Mouse (Mus musculus): ENCODE results near the gene Rhbdl3. TPM values are rescaled to one million over a fixed set of nuclear protein-coding genes. Genes with fewer than 3 reads are reported as not detected.
A peak's percentile ranks its signal among the peaks of the same experiment; 100 is the strongest.

The Rhbdl3 gene
- total RNA-seq, 2 experiments from 2014 or later = 28.0 to 28.9 TPM

- no peak for DNase-seq (ENCODE audit: low spot score in 2 of 2)
These were observed 82.9 kb downstream of the Rhbdl3 start for GRCm38 (mm10) chr11:80383626-80384046.

DNA sequence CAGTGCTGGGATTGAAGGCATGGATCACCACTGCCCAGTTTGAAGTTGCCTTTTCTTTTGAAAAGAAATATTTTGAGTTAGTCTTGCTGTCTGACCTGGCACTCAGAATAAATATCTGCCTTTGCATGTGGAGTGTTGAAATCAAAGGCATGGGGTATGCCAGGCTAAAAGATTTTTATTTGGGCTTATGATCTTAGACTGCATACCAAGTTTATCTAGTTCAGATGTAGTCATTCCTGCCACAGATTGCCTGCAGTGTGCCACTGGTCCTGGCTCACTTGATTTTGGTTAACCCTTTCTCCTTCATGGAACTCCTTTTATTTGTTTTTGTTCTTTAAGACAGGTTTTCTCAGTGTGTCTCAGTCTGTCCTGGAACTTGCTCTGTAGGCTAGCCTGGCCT lies 83.7 kb downstream of the Rhbdl3 start:
- no peak for DNase-seq (ENCODE audit: low spot score in 2 of 2)

DNA sequence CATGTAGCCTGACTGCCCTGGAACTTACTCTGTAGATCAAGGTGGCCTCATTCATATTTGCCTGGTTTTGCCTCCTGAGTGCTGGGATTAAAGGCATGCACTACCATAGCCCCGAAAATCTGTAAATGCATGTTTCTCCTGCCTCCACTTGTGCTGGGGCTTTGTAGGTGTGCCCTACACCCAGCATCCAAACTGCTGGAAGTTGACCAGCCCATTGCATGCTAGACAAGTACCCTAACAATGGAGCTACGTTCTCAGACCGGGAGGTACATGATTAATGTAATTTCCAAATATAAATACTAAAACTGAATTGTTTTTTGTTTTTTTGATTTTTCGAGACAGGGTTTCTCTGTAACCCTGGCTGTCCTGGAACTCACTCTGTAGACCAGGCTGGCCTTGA lies 84.3 kb downstream of the Rhbdl3 start:
- DNase-seq (ENCODE audit: low spot score in 2 of 2) = no peak

DNA sequence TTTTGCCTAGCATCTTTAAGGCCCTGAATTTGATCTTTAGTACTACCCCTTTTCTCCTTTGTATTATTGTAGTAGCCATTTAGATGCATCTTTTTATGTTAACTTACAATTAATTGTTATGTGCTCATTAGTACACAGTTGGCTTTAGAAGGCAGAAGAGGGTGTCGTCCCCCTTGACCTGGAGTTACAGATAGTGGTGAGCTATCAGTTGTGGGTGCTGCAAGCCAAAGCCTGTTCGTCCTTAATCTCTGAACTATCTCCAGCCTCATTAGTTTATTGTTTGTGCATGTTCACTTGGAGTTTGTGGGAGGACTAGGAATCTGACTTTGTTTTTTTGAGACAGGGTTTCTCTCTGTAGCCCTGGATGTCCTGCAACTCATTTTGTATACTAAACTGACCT lies 86.1 kb downstream of the Rhbdl3 start:
- no peak for DNase-seq (ENCODE audit: low spot score in 2 of 2)

- peak in 1 of 2 experiments; percentile 50 for DNase-seq (ENCODE audit: low spot score in 2 of 2)
These were observed 89.2 kb downstream of the Rhbdl3 start for GRCm38 (mm10) chr11:80389885-80390284.

DNA sequence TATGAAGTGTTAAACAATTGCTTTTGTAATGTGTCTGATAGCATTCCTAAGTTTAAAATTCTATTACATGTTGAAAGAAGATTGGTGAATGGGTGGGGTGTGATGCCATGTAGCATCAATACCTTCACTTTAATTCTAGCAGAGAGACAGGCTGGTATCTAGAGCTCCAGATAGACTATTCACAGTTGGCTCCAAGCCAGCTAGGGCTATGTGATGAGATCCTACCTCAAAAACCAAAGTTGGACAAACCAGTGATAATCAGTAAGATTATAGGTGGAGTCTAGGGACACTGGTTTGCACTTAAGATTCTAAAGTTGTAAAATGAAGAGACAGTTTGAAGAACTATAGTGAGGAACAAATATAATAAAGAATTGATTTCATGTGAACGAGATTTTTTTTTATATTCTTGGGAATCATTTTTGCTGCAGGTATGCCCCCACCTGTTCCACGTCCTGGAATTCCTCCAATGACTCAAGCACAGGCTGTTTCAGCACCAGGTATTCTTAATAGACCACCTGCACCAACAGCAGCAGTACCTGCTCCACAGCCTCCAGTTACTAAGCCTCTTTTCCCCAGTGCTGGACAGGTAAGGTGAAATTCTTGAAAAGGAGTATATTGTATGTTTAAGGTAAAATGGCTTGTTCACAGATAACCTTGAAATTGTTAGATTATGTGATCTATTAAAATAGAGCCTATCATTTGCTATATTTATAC lies 90.9 kb downstream of the Rhbdl3 start:
- no peak for DNase-seq (ENCODE audit: low spot score in 2 of 2)

DNA sequence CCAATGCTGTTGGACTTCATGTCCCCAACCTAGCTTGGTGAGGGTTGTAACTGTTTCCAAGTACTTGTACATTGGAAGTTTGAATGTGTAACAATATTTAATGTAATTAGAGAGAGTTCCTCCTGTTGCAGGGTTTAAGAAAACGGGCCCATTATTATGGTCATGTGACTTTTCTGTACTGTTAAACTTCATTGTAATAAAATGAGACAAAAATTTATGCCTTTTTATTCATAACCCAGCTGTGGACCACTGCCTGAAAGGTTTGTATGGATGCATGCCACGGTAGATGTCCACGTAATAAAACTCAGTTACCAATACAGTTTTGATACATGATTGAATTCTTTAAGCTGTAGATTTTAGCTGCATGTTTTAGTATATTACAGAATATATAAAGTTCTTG lies 95.2 kb downstream of the Rhbdl3 start:
- no peak for DNase-seq (ENCODE audit: low spot score in 2 of 2)

DNA sequence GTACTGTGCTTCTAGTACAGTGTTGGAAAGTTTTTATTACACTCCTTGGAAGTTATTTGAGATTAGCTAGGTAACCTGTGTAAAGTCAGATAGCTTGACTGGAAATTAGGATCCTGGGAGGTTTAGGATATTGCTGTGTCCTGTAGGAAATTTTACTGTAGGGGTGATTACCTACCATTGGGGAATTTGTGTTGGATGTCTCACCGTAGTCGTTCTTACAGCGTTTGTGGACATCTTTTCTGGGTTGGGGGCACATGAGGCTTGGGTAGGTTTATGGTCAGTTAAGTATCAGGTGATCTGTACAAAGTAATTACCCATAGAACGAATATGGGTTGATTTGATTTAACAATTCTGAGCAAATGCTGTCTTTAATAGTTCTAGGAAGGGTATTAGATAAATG lies 95.9 kb downstream of the Rhbdl3 start:
- no peak for DNase-seq (ENCODE audit: low spot score in 2 of 2)

Other genes starting within 250 kb of the Rhbdl3 start
- gene Crlf3, start 219.9 kb upstream of the Rhbdl3 start, total RNA-seq (2021) = 10 to 100 TPM; 18.3 to 22.1 TPM
- 1 to 10 TPM; 3.8 to 4.7 TPM for gene Atad5, start 211.5 kb upstream of the Rhbdl3 start, total RNA-seq (2021)
- 10 to 100 TPM; 11.3 to 12.7 TPM for gene Tefm, start 158.7 kb upstream of the Rhbdl3 start, total RNA-seq (2021)
- gene Adap2, start 146.8 kb upstream of the Rhbdl3 start, total RNA-seq (2021) = 10 to 100 TPM; 10.3 to 11.0 TPM
- 1 to 10 TPM; 3.5 to 4.6 TPM for gene Rnf135, start 117.1 kb upstream of the Rhbdl3 start, total RNA-seq (2021)
- gene Rhot1, start 91.9 kb upstream of the Rhbdl3 start, total RNA-seq (2021) = 10 to 100 TPM; 61.6 to 64.6 TPM
- 10 to 100 TPM; 44.4 to 49.1 TPM for gene 5730455P16Rik, start 77.1 kb downstream of the Rhbdl3 start, total RNA-seq (2021)
- gene Zfp207, start 82.4 kb downstream of the Rhbdl3 start, total RNA-seq (2021) = 100 to 1,000 TPM; 162 to 167 TPM
- gene Psmd11, start 127.7 kb downstream of the Rhbdl3 start, total RNA-seq (2021) = 100 to 1,000 TPM; 102 to 109 TPM
- 100 to 1,000 TPM; 233 to 258 TPM for gene Cdk5r1, start 176.1 kb downstream of the Rhbdl3 start, total RNA-seq (2021)